Mouse (Mus musculus) layer of hippocampus, adult 9-10 months (tissue): Measurements from ENCODE around the gene Cdk17.

Experiments used
- DNase-seq: peaks from one replicate; pipeline ENCODE4 v3.0.0; 2022; ENCODE audit warnings: low spot score

Gene Cdk17

DNA sequence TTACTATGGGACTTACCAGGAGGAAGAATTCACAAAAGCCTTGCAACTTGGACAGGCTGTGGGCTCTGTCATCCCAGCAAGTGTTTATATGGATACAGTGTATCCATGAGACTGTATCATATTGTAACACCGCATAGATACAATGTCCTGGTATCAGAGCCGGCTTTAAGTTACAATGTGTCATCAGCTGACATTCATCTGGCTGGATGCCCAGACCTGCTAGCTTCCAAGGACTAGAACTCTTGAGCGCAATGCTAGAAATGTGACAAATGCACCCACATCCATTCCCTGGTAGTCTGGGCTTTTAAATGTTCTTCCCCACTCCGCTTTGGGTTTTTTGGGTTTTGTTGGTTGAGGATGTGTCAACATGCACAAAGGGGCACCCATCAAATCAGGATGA, 127.7 kb downstream of the Cdk17 start:
- no peak for DNase-seq

DNA sequence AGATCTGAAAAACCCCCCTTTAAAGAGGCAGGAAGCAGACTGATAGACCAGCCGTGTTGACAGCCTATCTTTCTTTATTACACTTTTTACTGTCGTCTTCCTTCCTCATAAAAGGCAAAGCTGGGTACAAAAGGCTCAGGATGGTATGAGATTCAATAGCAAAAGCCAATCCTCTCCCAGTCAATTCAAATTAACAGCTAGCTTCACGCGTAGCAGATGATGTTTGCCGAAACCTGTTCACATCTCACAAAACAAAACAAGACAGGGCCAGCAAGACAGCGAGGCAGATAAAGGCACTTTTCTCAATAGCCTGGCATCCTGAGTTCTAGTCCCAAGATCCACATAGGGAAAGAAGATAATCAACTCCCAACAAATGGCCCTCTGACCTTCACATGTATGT, 128.7 kb downstream of the Cdk17 start:
- DNase-seq = no peak

DNA sequence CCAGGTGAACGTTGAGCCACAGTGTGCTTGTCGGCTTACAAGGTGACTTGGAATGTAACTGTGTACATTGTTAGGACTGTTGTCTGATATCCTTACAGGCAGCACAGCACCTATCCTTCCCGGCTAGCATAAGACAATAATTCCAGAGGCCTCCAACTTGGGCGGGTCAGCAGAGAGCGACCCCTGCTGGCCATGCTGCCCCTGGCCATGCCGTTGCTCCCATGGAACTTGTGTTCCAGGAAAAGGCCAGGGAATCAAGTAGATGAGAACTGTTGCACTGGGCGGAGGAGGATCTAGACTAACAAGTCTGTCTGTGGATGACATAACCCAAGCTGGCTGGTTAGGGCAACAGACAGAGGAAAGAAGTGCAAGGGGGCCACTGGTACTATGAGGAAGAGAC, 130.7 kb downstream of the Cdk17 start:
- DNase-seq = no peak

DNA sequence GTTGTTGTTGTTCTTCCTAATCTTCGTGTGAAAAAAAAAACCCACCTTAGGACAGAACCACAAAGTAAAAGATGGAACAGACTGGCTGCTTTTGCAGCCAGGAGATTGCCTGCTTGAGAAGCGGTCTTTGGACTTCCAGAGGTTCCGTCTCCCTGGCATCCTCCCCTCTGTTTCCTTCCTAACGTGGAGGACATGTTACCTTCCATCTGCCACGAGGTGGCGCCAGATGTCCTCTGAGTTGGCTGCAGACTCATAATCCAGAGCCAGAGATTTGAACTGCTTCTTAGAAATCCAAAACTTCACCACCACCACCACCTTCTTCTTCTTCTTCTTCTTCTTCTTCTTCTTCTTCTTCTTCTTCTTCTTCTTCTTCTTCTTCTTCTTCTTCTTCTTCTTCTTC, 131.2 kb downstream of the Cdk17 start:
- no peak for DNase-seq

DNA sequence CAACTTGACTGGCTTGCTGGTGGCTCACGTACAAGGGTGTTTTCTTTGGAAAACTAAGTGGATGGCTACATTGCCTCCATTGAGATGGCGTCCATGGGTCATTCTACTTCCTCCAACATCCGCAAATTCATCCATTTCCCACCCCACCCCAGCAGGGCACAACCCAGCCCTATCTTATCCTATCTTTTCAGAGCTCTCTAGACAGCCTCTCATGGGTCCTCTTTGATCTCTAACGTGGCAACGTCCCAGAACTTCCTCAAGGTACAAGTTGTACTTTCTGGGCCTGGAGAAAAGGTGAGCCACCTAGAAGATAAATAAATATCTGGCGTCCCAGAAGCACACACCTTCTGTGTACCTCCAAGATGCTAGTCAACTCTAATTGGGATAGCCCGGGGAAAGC, 132.9 kb downstream of the Cdk17 start:
- DNase-seq = no peak

DNA sequence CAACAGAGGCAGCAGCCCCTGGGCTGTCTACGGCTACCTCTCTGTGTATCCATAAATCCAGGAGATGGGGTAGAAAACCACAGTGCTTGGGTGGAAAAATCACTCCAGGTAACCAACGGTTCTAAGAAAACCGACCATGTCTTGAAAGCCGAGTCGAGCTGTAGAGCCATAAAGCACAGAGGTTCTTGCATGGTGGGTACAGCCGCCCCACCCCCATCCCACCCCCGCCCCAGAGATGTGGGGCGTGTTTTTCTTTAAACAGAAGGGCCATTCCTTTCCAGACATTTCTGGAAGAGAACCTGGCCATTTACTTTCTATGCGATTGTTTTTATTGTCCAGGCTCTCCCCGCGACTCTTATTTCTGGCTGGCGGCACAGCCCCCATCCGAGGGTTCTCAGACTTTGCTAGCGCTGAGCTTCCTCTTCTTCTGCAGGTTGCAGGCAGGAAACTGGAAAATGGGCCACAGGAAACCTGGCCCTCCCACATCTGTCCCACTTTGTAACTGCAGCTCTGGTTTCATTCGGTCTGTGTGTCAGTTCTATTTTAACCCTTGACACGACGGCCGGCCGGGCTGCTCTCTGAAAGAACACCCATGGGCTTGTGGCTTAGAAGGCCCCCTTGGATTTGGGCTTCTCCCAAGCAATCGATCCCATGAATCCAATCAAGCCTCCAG, 134.0 kb downstream of the Cdk17 start:
- DNase-seq = no peak

DNA sequence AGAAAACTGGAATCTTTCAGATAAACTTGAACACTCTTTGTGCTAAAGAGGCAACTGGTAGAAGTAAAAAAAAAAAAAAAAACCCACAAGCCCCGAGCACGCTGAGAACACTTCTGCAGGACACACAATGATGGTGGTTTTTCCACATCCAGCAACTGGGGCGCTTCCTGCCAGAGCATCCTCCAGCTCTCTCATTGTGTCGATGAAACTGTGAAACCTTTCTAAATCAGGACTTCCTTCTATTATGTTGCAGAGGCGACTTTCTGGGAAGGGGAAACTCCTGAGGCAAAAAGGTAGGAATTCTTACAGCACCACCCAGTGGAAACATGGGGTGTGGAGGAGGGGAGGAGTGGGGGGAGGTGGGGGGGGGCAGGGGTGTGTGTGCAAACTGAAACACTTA, 137.1 kb downstream of the Cdk17 start:
- DNase-seq = no peak

DNA sequence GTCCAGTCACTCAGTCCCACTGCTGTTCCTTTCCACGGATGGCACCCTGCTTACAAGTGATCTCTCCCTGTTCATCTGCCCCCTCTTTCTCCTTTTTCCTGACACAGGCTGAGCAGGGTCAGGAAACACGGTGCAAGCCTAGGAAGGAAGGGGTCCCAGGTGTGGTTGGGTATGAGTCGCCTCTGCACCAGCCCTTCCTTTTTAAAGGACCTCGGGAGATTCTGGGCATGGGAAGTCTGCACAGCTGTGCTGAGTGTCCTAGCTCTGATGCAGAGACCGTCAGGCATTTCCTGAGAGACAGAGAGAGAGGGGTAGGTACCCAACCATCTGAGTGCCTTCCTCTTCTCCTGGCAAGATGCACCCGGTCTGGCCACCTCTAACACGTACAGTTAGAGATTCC, 137.5 kb downstream of the Cdk17 start:
- DNase-seq = no peak

DNA sequence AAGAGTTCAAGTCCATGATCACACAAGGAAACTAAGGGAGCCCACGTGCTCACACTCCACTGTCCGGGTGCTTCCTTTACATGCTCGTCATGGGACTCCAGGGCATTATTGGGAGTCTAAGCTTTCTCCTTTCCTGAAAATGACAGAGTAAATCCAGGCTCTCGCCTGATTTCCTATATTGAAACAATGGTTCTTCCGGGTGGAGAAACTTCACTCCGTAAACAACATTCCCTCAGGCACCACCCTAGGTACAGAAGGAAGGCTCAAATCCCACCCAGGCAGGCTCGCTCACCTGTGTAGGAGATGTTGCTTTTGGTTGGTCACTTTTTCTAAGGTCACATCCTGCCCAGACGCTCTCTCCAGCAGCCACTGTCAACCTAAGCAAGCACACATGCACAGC, 141.2 kb downstream of the Cdk17 start:
- DNase-seq = no peak

DNA sequence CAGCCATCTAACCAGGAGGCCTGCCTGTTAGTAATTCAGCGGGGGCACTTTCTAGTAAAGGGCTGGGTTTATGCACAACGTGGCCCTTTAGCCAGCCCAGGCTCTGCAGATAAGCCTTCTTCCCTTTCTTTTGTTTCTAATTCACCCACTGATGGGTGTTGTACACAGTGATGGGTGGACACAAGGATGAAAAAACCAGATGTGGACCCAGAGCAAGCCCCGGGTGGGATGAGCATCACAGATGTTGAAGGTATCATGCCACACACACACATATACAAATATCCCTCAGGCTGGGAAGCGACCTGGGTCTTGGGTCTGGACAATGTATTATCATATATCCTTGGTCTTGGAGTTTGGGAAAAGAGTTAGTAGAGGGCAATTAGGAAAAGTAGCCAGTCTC, 142.6 kb downstream of the Cdk17 start:
- no peak for DNase-seq

DNA sequence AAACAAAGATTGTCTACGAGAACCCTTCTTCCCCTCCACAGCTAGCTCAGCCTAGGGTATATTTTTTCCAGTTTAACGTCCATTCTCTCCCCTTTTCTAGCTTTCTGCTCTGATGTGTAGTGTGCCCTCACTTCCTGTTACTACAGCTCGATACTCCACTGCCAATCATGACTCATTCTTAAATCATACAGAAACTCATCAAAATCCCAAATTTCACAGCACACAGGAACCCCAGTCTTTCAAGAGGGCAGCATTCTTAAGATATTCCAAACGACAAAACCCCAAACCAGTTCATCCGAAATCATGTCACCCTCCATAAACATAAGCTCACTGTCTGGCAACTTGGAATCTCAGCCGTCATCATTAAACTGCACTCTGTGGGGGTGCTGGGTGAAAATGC, 145.3 kb downstream of the Cdk17 start:
- DNase-seq = no peak

DNA sequence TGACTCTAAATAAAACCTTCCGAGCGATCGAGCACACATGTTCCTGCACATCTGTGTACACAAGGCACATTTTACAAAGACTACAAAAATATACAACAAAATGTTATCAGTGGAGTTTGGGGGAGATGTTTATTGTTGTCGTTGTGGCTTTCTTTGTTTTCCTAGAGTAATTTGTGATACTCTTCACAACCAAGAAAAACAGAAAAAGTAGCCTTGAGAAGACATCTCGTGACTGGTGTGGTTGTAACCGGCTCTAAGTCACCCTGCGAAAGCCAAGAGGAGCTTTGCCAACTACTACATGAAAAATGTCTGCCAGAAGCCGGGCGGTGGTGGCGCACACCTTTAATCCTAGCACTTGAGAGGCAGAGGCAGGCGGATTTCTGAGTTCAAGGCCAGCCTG, 145.7 kb downstream of the Cdk17 start:
- DNase-seq = no peak

DNA sequence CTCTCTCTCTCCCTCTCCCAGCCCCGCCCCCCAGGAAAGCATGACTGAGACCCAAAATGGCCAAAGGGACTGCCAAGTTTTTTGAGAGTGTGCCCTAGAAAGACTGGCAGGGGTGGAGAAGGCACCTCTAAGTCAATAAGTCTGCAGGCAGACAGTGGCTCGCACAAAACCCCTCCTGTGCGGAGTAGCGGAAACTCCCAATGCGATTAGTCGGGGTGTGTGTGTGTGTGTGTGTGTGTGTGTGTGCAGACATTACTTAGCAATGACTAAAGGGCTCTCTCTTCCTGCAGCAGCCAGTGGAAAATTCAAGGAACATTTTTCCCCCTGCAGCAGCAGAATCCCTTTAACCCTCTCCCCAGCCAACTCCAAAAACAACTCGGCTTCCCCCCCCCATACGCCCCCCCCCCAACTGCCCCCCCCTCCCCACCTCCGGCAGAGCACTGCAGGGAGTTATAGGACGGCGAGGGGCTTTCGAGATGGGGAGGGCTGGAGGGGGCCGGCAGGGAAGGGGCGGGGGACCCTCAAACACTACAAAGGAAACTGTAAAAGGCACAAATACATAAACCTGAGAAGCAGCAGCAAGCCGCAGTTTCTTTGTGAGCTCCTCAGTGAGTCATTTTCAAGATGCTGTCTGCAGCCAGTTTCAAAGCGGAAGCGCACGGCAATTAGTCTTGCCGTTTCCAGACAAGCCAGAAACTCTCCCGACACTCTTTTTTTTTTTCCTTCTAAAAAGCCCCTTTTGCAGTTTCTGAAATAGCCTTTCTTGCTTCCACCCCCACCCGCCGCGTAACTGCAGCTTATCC, 148.7 kb downstream of the Cdk17 start:
- no peak for DNase-seq

DNA sequence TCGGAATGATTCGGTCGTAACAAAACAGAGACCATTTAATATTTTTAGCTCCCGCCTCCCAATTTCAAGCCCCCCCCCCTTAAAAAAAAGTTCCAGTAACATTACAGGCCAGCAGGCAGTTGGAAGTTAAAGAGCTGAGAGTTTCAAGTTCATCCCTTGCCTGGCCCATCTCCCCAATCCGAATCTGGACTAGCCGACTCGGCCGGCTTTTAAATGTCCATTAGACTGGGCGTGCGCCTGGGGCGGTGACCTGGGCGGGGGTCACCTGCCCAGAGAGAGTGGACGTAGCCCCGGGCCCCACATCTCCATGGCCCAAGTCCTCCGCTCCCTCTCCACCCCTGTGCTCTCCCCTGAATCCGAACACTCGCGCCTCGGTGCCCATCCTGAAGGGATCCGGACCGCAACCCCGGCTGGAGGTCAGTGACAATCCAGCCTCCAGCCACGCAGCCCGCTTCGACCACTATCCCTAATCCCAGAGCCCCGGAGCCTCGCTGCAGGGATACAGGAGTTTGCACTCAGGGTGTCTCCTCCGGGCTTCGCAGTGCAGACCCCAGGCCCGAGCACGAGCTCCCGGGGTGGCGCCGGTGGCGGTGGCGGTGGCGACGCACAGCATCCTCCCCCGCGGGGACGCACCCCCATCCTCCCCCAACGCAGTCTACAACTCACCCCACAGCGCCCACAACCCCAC, 149.4 kb downstream of the Cdk17 start:
- no peak for DNase-seq

DNA sequence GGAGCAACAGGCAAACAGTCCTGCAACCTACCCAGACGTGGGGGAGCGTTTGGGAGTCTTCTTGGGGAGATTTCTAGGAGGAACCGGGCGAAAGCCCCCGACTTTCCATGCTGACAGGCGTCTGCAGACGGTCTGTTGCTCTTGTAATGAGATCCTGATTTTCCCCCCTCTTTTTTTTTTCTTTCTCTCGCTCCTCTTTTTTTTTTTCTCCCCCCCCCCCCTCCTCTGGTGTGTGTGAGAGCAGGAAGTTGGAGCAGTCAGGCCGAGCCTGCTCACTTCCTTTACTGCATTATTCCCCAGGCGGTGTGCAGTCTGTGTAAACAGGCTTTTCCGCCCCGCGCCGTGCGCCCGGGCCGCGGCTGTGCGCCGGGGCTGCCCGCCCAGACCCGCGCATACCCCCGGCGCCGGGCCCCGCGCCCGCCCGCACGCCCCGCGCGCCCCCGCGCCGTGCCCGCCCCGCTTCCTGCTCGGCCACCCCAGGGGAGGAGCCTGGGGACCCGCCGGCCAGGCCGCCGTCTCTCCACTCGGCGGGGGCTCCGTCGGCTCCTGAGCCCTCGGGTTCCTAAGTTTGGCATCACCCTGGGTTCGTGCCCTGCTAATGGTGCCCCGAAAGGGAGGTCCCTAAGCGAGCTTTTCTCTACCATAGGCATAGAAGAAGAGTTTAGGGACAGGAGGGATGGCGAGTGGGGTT, 150.2 kb downstream of the Cdk17 start, which contains the start of gene Elk3:
Gene Elk3 (minus strand): TSS at position 415 of the 691 bp plus-strand sequence.
- no peak for DNase-seq

DNA sequence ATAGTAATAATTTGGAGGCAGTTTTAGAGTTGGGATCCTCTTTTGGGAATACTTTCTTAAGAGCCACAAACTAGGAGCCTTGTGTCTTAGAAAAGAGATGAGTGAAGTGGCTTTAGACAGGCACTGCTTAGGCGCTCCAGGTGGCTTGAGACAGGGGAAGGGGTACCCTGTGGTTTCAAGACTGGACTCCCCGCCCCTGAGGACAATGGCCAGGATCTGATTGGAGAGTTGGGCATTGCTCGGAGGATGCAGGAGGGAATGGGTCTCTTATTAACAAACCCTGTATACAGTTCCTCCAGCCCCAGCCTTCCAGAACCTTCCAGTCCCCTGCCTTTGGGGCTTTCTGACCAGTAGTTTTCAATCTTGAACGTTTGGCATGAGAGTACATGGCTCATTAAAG, 150.9 kb downstream of the Cdk17 start:
- no peak for DNase-seq
